Mouse (Mus musculus) c-Kit-negative CD71-positive TER-119-positive erythroid progenitor cells, embryonic 14.5 days (primary cell): ENCODE measurements around the gene Nek6.
A peak's percentile ranks its signal among the peaks of the same experiment; 100 is the strongest.

Source experiments
- DNase-seq: peaks from one replicate; pipeline ENCODE4 v3.0.0-alpha.2; 2013; ENCODE audit warnings: low read depth, low spot score

The Nek6 gene

DNA sequence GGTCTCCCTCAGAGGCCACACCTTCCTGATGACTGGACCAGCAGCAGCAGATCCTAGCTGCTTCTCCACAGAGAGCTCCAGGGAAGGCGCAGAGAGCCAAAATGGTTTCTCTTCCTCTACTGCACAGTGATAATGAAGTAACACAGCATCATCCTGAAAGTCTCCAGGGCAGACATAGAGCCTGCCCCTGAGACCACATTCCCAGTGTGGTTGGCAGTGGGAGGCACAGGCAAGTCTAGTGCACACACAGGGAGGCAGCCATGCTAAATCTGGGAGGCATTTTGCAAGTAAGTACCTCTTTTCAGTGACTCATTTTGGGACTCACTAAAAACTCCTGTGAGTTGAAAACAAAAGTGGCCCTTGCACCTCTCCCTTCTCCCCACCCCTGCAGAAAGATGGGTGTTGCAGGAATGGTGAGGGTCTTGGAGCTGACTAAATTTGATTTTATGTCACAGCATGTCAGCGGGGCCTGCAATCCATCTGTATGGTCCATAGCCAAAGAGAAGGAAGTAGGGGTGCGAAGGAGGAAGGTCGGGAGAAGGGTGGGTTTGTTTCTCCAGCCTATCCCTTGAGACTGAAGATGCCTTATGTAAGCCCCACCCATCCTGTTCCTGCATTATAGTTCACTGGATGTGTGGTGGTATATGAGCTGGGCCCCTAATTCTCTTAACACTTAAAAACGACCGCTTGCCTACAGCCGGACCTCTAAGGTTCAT lies 2.3 kb upstream of the Nek6 start:
- no peak for DNase-seq

DNA sequence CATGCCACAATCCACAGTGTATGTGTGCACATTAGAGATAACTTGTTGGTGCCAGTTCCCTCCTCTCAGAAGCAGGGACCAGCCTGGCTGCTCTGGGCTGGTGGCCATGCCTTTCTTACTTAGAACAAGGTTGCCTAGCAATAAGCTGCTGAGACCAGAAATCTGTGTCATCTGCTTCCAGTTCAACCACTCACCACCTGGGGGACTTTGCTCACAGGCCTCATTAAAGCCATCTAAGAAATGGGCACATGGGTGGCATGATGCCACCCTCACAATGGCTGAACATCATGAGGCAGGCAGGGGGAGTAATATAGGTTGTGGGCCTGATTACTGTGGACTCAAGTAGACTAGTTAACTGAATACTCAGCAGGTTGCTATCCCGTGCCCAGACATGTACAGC lies 1.3 kb upstream of the Nek6 start:
- DNase-seq = no peak

DNA sequence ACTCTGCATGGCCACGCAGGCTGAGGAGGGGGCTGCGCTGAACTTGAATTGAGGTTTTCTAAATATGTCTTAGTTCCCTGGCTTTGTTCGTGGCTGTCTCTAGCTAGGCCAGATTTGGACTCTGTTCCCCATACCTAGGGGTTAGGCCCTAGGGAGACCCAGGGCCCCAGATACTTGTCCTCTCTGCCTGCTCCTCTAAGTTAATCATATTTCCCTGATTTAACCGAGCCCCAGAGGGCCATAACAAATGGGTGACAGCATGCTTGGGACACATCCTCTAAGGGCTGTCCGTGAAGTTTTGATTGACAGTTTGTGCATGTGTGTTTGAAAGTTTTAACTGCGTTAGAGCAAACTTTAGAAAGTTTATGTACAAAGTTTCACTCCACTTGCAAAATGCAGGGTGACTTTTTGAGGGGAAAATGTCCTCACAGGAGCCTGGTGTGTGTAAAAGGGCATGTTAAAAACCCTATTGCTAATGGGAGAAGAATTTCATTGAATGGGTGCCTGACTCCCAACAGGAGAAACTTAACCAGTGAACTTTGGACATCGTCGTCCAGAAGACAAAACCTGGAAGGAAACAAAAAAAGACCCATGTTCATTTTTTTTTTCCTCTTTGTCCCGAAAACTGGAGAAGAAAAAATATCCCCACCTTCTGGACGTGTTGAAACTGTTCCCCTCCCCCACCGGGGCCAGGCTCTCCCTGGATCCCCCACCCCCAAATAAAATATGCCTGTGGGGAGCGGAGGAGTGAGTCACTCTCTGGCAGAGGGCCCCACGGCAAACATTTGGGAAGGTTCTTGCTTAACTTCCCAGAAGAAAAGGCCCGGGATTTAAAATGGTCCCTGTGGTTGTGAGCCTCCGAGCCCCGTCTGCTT lies 1.1 kb downstream of the Nek6 start:
- DNase-seq = no peak

DNA sequence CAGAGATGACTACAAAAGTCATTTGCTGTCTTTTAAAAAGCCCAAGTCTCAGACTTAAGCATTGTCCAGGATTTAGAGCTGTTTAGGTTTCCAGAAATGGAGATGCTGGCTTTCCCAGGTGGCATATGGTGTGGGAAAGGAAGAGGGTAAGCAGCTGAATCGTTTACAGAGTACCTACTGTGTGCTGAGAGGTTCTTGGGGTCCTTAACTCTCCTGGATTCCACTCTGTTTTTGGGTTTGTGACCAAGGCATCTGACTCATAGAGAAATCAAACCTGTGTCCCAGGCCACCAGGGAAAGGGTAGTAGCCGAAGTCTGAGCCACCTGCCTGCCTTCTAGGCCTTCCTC lies 1.7 kb downstream of the Nek6 start:
- DNase-seq = no peak

DNA sequence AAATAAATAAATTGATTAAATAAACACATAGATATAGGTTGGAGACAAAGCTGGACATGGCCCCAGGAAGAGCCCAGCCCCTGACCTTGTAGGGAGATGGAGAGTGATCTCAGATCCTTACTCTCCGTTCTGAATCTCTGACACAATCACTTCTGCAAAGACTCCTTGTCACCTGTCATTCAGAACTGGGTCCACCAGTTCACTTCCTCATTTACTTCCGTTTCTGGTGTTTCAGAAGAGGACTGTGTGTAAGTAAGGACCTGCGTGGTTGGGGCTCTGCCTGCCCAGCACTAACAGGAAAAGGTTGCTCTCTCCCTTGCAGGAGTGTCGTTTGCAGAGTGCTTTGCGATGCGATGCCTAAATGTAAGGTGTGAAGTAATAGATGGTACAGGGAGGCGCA lies 3.0 kb downstream of the Nek6 start:
- DNase-seq = no peak

DNA sequence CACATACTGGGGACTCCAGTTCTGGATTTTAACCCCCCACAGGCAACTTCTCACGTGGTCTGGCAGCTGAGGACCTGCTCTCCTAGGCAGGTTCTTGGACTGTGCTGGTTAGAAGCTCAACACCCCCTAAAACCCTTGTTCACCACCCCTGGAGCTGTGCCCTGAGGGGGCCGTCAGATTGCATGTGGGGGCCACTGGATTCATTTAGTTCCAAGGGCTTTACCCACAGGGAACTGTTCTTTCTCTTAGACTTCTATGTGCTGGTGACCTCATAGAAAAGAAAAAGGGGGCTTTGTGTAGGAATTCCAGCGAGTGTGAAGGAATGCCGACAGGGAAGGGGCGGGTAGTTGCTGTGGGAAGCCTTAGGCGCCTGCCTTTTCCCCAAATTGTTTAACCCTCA lies 4.0 kb downstream of the Nek6 start:
- DNase-seq = no peak

DNA sequence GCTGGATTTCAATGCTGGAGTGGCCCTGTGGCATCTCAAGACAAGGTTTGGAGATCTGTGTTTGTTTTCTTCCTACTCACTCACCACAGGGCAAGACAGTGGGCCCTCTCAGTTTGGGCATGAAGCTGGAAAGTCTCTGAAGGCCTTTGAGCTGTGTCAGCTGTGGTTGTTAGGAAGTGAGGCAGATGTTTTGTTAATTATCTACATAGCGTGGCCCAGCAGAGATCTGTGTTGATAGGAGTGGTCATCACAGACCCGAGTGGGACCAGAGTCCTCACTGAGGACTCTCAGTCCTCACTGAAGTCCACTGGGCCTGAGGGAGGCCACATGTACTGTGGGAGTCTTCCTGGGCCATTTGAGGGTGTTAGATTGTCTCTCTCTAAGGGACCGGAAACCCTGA lies 5.0 kb downstream of the Nek6 start:
- DNase-seq = no peak

DNA sequence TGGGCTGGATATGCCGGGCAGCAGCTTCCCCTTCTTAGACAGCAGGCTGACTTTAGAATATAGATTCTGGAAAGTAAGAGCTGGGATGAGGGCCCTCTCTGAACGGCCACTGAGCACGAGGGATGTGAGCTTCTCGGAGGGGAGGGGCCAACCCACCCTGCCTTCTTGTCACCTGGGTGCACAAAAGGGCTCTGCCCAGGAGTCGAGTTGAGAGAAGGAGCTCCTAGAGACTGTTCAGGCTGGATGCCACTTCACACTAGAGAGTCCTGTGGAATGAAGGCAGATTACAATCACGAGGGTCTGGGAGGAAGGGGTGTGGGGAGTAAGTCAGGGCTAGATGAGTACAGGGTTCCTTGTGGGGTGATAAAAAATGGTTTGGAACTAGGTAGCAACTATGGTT lies 5.6 kb downstream of the Nek6 start:
- DNase-seq = no peak

DNA sequence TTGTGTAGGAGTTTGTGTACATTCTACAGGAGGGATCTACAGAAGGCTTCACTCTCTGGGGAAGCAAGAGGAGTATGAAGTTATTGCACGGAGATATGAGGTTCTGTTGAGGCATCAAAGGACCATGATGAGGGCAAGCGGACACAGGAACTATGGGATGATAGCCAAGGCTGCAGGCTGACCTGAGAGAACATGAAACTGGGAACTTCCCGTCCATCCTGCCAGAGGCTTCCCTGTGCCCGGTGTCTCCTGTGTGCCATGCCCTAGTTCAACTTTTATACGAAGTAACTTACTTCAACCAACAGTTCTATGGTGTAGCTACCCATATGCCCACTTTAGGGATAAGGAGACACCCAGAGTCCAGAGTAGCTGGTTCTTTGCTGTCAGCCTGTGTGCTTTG lies 7.3 kb downstream of the Nek6 start:
- no peak for DNase-seq

DNA sequence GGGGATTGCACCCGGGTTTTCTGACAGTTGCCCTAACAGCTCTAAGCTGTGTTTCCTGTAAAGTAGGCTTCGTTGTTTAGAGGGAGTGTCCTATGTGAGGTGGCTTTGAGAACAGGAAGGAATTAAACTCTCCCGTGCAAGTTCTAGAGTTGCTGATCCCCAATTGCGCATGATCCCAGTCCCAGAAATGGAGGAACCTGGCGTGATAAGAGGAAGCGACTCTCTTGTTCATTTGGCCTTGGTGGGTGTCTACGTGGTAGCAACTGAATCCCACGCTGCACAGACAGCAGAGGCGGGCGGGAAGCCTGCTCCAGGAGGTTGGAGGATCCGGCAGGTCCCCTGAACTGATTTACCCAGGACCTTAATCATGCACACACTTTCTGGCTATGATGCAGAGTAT lies 8.5 kb downstream of the Nek6 start:
- no peak for DNase-seq

DNA sequence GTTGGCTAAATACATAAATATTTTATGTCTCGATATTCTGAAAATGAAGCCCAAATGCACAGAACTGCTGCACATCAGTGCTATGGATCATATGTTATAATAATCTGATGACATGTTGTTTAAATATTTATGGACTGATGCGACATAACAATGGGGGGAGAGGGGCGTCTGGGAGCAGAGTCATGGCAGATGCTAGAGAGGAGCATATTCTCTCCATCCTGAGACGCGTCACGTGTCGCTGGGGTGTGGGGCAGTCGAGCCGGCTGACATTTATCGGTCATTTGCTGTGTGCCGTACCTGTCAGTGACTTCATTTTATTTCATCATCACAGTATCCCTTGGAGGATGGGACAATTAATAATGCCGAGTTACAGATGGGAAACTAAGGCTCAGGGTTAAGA lies 10.2 kb downstream of the Nek6 start:
- no peak for DNase-seq

DNA sequence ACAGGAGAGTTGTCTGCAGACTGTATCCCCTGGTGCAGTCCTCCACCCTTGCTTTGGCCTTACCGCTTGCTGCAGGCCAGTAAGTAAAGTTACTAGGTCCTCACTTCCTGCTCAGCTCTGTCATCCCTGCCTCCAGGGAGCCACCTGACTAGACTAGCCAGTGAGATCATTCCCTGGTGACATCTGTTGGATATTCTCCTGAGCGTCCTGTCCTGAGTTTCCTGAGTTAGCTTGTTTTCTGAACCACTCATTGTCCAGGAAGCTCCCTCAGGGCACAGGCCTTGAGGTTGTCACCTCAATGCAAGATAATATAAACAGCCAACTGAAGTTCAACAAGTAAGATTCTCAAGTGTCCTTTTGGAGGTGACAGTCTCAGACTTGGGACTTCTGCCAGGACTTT lies 10.9 kb downstream of the Nek6 start:
- DNase-seq = no peak

DNA sequence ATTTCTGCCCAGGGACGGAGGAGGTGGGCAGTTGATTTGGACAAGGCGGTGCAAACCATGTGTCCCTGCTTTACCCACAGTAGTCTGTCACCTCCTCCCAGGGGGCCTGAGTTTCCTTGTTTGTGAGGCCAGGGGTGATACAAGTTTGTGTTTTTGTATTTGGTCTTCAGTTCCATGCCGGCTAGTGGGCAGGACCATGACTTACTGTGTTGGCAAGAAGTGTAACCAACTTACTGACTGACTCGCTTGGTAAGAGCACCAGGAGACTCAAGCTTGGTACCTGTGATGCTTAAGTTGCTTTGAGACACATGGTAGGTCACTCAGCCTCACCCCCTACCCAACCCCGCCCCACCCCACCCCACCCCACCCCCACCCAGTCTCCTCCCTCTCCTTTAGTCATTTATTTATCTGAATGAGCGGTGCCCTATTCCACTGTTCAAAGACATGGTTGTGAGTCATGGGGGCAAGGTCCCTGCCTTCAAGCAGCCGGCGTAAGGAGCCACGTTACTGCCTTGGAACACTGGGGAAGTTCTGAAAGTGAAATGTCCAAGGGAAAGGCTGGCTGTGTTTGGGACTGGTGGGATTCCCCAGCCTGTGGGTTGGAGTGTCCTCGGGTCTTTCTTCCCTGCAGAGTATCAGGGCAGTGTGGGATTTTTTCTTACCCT lies 12.5 kb downstream of the Nek6 start:
- no peak for DNase-seq

DNA sequence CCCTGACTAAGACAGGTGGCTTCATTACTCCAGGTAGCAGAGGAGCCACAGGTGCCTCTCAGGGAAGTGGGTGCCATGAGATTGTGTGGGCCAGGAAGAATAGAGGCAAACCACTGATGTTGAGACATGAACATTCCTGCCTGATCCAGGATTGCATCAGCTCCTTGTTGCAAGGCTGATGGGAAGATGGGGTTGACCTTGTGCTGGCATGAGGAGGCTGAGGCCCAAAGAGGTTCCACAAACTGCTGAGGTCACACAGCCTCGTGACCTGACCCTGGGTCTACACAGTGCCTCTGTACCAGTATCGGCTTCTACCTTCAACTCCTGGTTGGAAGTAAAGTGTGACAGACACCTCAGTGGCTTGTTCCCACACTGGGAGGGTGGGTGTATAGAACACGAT lies 13.6 kb downstream of the Nek6 start:
- no peak for DNase-seq

DNA sequence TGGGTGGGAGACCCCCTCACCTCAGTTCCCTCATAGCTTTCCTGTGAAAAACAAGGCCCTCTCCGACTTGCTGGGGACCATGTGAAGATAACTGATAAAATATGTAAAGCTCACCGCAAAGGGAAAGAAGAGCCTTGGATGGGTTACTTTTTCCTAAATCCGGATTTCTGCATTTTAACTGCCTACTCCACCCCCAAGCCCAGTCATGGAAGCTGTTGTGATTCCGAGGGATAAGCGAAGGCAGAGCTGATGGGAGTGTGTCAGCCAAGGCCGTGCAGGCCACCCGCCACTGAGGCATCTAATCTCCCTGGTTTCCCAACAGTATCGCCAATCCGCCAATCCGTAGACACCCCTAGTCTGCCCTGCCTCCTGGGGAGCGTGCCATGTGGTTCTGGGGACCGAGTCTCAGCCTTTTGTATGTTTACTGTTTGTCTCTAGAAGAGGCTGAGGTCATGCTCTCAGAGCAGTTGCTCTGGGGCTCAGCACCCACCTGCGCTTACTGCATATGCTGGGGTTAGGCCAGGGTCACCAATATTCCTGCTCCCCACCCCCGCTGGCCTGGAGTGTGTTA lies 18.2 kb downstream of the Nek6 start:
- DNase-seq = no peak

DNA sequence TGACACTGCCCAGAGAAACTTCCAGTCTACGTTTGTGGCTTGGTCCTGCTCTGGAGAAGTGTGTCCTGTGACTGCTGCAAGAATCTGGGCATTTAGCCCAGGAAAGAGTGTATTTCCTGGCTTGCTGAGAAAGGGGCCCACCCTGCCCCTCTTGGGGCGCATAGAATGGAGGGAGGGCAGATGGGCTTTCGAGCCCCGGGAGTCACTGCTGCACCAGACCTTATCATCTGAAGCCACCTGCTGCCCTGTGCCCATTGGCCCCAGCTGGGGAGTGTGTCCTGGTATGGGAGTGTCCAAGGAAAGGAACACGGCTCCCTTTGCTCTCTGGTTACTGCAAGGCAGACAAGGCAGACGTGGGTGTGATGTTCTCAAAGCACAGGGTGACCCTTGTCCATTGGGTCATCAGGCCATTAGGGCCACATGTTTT lies 19.5 kb downstream of the Nek6 start:
- peak; percentile 90 for DNase-seq

DNA sequence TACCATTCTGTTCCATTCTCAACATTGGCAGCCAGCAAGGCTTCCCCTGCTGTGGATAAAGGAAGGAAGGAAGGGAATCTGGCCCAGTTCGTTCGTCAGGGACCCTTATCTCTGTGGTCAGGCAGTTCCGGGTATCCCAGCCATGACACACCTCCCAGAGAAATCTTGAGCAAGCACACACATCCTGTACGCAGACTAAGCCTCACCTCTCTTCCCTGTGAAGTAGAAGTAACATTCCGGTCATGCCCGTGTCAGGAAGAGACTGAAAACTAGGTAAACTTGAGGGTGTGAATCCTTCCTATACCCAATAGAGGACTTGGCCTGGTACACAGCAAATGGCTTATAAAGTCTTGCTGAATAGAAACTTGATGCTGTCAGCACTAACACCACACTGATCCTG lies 21.9 kb downstream of the Nek6 start:
- peak; percentile 76 for DNase-seq

DNA sequence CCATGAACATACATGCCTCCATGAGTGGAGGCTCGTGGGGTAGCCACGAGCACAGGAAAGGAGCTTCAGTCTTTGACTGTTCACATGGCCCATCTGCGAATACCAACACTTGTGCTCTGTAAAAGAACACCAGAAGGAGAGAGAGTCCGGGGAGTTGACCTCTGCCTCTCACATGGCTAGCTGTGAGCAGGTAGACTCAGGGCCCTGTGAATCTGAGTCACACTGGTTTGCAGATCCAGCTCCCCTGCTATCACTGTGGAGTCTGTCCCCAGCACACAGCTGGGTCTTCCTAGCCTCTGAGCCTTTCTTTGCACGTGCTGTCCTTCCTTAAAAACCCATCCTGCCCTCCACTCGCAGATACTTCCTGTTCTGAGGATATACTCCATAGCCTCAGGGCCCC lies 22.3 kb downstream of the Nek6 start:
- DNase-seq = no peak

DNA sequence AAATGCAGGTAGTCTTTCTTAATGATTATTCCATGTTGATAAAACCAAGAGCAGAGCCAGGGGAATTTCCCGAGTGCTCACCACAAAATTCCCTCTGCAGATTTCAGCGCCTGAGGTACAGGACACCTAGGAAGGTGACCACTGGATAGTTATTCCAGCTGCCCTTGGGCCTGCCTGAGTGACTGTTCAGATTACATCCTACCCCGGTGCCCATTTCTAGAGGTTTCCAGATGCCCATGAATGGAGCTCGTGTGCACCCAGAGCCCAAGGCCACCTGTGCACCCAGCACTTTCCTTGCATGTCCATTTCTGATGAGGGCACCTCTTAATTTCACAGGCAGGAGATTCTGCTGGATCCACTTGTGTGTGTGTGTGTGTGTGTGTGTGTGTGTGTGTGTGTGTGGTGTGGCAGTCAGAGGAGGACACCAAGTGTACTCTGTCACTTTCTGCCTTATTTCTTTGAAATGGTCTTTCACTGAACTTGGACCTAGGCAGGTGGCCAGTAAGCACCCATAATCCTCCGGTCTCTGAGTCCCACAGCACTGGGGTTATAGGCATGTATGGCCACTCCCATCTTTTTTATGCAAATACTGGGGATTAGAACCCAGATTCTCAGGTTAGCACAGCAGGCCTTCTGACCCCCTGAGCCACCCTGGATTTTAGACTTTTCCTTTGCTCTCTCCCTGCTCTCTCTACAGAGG lies 22.9 kb downstream of the Nek6 start:
- DNase-seq = no peak

DNA sequence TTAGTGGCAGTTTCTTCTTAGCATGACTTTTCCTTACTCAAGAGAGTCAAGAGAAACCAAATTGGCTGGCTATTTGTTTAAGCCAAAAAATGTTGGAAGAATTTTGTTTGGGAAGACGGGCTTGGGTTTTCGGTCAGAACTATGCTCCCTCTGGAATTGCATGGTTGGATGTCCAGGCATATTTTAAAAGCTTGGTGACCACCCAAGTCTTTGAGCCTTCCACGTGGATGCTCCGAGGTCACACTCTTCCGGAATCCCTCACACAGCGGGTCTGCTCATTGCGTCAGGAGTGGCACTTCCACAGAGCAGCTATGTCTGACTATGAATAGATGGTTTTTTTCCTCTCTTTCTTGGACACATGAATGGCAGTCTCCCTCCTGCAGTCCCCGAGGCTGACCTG lies 23.6 kb downstream of the Nek6 start:
- DNase-seq = no peak

DNA sequence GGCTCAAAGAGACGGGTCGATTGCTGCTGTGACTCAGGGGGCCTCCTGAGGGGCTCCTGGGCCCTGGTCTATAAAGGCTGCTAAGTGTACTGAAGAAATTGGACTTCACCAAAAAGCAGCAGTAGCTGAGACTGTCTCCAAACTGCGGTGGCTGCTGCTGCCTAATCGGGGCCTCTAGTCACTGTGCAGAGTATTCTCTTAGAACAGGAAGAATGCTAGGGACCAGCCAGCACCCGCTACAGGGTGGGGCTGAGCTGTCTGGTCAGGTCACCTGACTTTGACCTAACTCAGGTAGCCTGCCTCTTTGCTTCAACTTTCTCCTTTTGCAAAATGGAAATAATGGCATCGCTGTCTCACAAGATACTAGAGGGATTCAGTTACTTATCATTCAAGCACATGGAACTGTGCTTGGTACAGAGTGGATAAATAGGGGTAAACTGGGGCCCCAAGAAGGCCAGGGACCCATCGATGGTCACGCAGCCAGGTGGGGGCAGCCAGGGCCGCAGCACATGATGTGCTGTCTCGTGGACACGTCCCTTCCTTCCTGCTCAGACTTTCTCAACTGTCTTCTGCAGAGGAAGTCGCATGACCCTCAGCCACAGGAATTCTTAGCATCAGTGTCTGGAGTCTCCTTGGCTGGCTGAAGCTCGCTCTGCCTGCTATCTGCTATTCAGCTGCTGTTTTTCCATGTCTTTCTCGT lies 24.2 kb downstream of the Nek6 start:
- peak; percentile 51 for DNase-seq
